Mouse (Mus musculus) ES-E14 (cell line): ENCODE measurements around the gene Il20. TPM values are rescaled to one million over a fixed set of nuclear protein-coding genes. Genes with fewer than 3 reads are reported as not detected.

Source experiments
- DNase-seq: peaks from one replicate; pipeline ENCODE4 v3.0.0-alpha.2; 2013; ENCODE audit warnings: low read depth, low spot score
- H3K27ac ChIP-seq: 2 replicates; pipeline ENCODE4 v1.5.1; 2012; ENCODE audit warnings: low read depth, mild to moderate bottlenecking, low read length, moderate library complexity, mixed read lengths; ENCODE audit not compliant: poor library complexity, insufficient read depth, severe bottlenecking
- H3K36me3 ChIP-seq: 2 replicates; pipeline ENCODE4 v1.6.1; 2012; ENCODE audit warnings: mild to moderate bottlenecking, low read length, moderate library complexity, mixed read lengths; ENCODE audit not compliant: control insufficient read depth, poor library complexity, insufficient read depth, severe bottlenecking
- H3K4me1 ChIP-seq, 2 experiments: fragments of 150-350 bp in 1 of 2; sonication (generic) in 1 of 2; 2 replicates each; pipeline ENCODE4 v1.6.1; 2012; ENCODE audit warnings: low read length in 2 of 2, mild to moderate bottlenecking in 1 of 2, mixed read lengths in 1 of 2; ENCODE audit not compliant: control insufficient read depth in 2 of 2, insufficient read depth in 2 of 2, poor library complexity in 1 of 2
- H3K4me3 ChIP-seq, 2 experiments: fragments of 150-350 bp in 1 of 2; sonication (generic) in 1 of 2; 2 replicates each; pipeline ENCODE4 v1.5.1; 2012; ENCODE audit warnings: low read length in 2 of 2, low read depth in 1 of 2, mild to moderate bottlenecking in 1 of 2, mixed read lengths in 1 of 2; ENCODE audit not compliant: insufficient read depth in 1 of 2, poor library complexity in 1 of 2, severe bottlenecking in 1 of 2
- H3K9ac ChIP-seq: 2 replicates; pipeline ENCODE4 v1.6.1; 2012; ENCODE audit warnings: low read depth, mild to moderate bottlenecking, low read length, mixed read lengths; ENCODE audit not compliant: poor library complexity, insufficient read depth, severe bottlenecking
- H3K9me3 ChIP-seq: fragments of 150-350 bp; sonication (generic); 2 replicates; pipeline ENCODE4 v1.6.1; 2012; ENCODE audit warnings: low read depth, mild to moderate bottlenecking, low read length; ENCODE audit not compliant: control insufficient read depth, insufficient read depth
- CHD2 ChIP-seq: IDR thresholded peaks from 2 replicates; pipeline ENCODE4 v1.6.1; 2014; ENCODE audit warnings: mild to moderate bottlenecking, low read depth, low read length, inconsistent platforms
- HCFC1 ChIP-seq: IDR thresholded peaks from 2 replicates; pipeline ENCODE4 v1.6.1; 2012; ENCODE audit warnings: low read length, inconsistent platforms, borderline replicate concordance; ENCODE audit not compliant: insufficient read depth
- MAFK ChIP-seq: IDR thresholded peaks from 2 replicates; pipeline ENCODE4 v1.6.1; 2014; ENCODE audit warnings: mild to moderate bottlenecking, low read depth, low read length, inconsistent platforms; ENCODE audit not compliant: insufficient read depth
- ZC3H11A ChIP-seq: IDR thresholded peaks from 2 replicates; pipeline ENCODE4 v1.6.1; 2012; ENCODE audit warnings: low read depth, mild to moderate bottlenecking, inconsistent platforms, low read length, borderline replicate concordance
- ZNF384 ChIP-seq: IDR thresholded peaks from 2 replicates; pipeline ENCODE4 v1.6.1; 2012; ENCODE audit warnings: low read depth, low read length, inconsistent platforms
- in situ Hi-C, 2 experiments: fragments of 600-800 bp; cut with MboI; formaldehyde crosslinking; loops; one replicate each; pipeline ENCODE4 v1.15.1; 2025; ENCODE audit warnings: low sequenced_read_pairs in 2 of 2, inconsistent platforms in 1 of 2; ENCODE audit not compliant: unreplicated experiment in 2 of 2
- total RNA-seq: library from RNA; depleted of rRNA; stranded (reverse); fragments of 300-350 nt; gene quantifications from 2 replicates; pipeline ENCODE4 v1.2.3, GENCODE M21; 2012; rRNA removed

Gene Il20
- total RNA-seq, 1 experiment = not detected

GRCm38 (mm10) chr1:130865541-130866221 lies 45.6 kb downstream of the Il20 start, which contains the start of gene Fcmr:
Gene Fcmr, plus strand, starts transcription at chr1:130865669.
- Histone ChIP-seq H3K4me3 (no peak within 1 kb of the TSS), H3K36me3 (no peaks in the 10 kb centered on the region), H3K9me3 (no peaks in the 10 kb centered on the region), H3K4me1 (no peaks in the 10 kb centered on the region), H3K9ac (no peak within 1 kb of the TSS), H3K27ac (no peak within 1 kb of the TSS)
- in situ Hi-C loops = no loop called here
- DNase-seq = no peak
- no peak for TF ChIP-seq MAFK

GRCm38 (mm10) chr1:130864741-130865140 lies 46.5 kb downstream of the Il20 start:
- Histone ChIP-seq H3K9ac (no peak overlapping the region), H3K4me1 (no peaks in the 10 kb centered on the region), H3K9me3 (no peaks in the 10 kb centered on the region), H3K27ac (no peak overlapping the region), H3K36me3 (no peaks in the 10 kb centered on the region), H3K4me3 (no peak overlapping the region)
- TF ChIP-seq MAFK (no peak), CHD2 (no peak), HCFC1 (no peak), ZC3H11A (no peak), ZNF384 (no peak)
- no peak for DNase-seq
- in situ Hi-C loops = no loop called here

- TF ChIP-seq CHD2 (no peak), MAFK (no peak), ZNF384 (no peak), ZC3H11A (no peak), HCFC1 (no peak)
- in situ Hi-C loops = no loop called here
- Histone ChIP-seq H3K4me3 (no peak overlapping the region), H3K36me3 (no peaks in the 10 kb centered on the region), H3K9ac (no peak overlapping the region), H3K27ac (no peak overlapping the region), H3K9me3 (no peaks in the 10 kb centered on the region), H3K4me1 (no peaks in the 10 kb centered on the region)
- DNase-seq = no peak
Observed at GRCm38 (mm10) chr1:130864238-130864637, 47.0 kb downstream of the Il20 start.

GRCm38 (mm10) chr1:130857456-130857855 lies 53.8 kb downstream of the Il20 start:
- no peaks in the 10 kb centered on the region for H3K4me1 ChIP-seq
- no peak overlapping the region for H3K27ac ChIP-seq
- in situ Hi-C loops = no loop called here
- no peaks in the 10 kb centered on the region for H3K36me3 ChIP-seq
- DNase-seq = no peak
- no peak overlapping the region for H3K4me3 ChIP-seq
- TF ChIP-seq MAFK (no peak), ZC3H11A (no peak), CHD2 (no peak), ZNF384 (no peak), HCFC1 (no peak)
- H3K9ac ChIP-seq = no peak overlapping the region
- H3K9me3 ChIP-seq = no peaks in the 10 kb centered on the region

Other genes with a start within 250 kb of the Il20 start
- gene C4bp, start 249.8 kb downstream of the Il20 start, total RNA-seq = not detected in 2 replicates
- gene Gm29427, start 195.7 kb downstream of the Il20 start, total RNA-seq = 0.18 TPM in 1 of 2 replicates, not detected in the other
- gene Yod1, start 194.1 kb downstream of the Il20 start, total RNA-seq = 3.6 and 4.5 TPM in 2 replicates
- gene Pfkfb2, start 182.2 kb downstream of the Il20 start, total RNA-seq = 10.0 and 12.1 TPM in 2 replicates
- 0.53 and 1.1 TPM in 2 replicates for gene AA986860, start 179.5 kb downstream of the Il20 start, total RNA-seq
- gene Fcamr, start 110.5 kb downstream of the Il20 start, total RNA-seq = 0.09 and 0.11 TPM in 2 replicates
- 0.04 TPM in 1 of 2 replicates, not detected in the other for gene Pigr, start 84.8 kb downstream of the Il20 start, total RNA-seq
- not detected in 2 replicates for gene Fcmr, start 45.8 kb downstream of the Il20 start, total RNA-seq
- 0.48 and 1.9 TPM in 2 replicates for gene Il24, start 24.0 kb downstream of the Il20 start, total RNA-seq
- gene Il19, start 28.7 kb upstream of the Il20 start, total RNA-seq = 0.36 TPM in 1 of 2 replicates, not detected in the other
- gene Il10, start 108.4 kb upstream of the Il20 start, total RNA-seq = 0.48 and 1.8 TPM in 2 replicates
- gene Mapkapk2, start 186.4 kb upstream of the Il20 start, total RNA-seq = 27.3 and 38.0 TPM in 2 replicates
- gene Dyrk3, start 226.9 kb upstream of the Il20 start, total RNA-seq = 18.6 and 22.1 TPM in 2 replicates
- gene Eif2d, start 241.7 kb upstream of the Il20 start, total RNA-seq = 64.5 and 70.1 TPM in 2 replicates